Mouse (Mus musculus) embryonic fibroblast, embryonic 13.5 days (primary cell): Measurements from ENCODE around the gene Trim46. TPM values are rescaled to one million over a fixed set of nuclear protein-coding genes. Genes with fewer than 3 reads are reported as not detected.

Experiments
- H3K27ac ChIP-seq: 2 replicates; pipeline ENCODE4 v1.5.1; 2012; ENCODE audit warnings: low read length, control low read depth, inconsistent platforms; ENCODE audit not compliant: insufficient read depth
- H3K4me1 ChIP-seq: 2 replicates; pipeline ENCODE4 v1.6.1; 2011; ENCODE audit warnings: low read length; ENCODE audit not compliant: control insufficient read depth, insufficient read depth
- H3K4me3 ChIP-seq: 2 replicates; pipeline ENCODE4 v1.5.1; 2011; ENCODE audit warnings: mild to moderate bottlenecking, control low read depth, low read length; ENCODE audit not compliant: insufficient read depth
- CTCF ChIP-seq: IDR thresholded peaks from 2 replicates; pipeline ENCODE4 v1.5.1; 2011; ENCODE audit warnings: mild to moderate bottlenecking, control low read depth, low read length, moderate library complexity, borderline replicate concordance; ENCODE audit not compliant: insufficient read depth
- POLR2A ChIP-seq: IDR thresholded peaks from 2 replicates; pipeline ENCODE4 v1.6.1; 2011; ENCODE audit warnings: low read depth, mild to moderate bottlenecking, control low read depth, low read length, moderate library complexity
- polyA plus RNA-seq: library from polyadenylated mRNA; stranded (reverse); fragments of >200 nt; gene quantifications from 2 replicates; pipeline ENCODE4 v1.2.4, GENCODE M21; 2011; ENCODE audit warnings: low read depth; ENCODE audit not compliant: missing spikeins, insufficient read length

Gene Trim46
- polyA plus RNA-seq, 1 experiment, result 24.2 TPM

GRCm38 (mm10) chr3:89190436-89190835 is 55.7 kb downstream of the Trim46 start:
- Histone ChIP-seq H3K4me3 (no peak overlapping the region), H3K4me1 (no peaks in the 10 kb centered on the region), H3K27ac (no peak overlapping the region)
- no peak for TF ChIP-seq CTCF
- no peak for TF ChIP-seq POLR2A

GRCm38 (mm10) chr3:89188478-89188875 is 57.6 kb downstream of the Trim46 start:
- TF ChIP-seq CTCF (no peak), POLR2A (no peak)
- Histone ChIP-seq H3K4me3 (no peak overlapping the region), H3K4me1 (0 out of 2 replicates have a peak, but pooled peaks cover 3% of the 10 kb centered on the region), H3K27ac (no peak overlapping the region)

- TF ChIP-seq POLR2A (no peak), CTCF (no peak)
- H3K4me3 ChIP-seq, result no peak overlapping the region
- no peak overlapping the region for H3K27ac ChIP-seq
- H3K4me1 ChIP-seq, result 0 out of 2 replicates have a peak, but pooled peaks cover 3% of the 10 kb centered on the region
Observed at GRCm38 (mm10) chr3:89187690-89188477, 58.2 kb downstream of the Trim46 start.

- H3K27ac ChIP-seq, result no peak overlapping the region
- no peak for TF ChIP-seq POLR2A
- no peak for TF ChIP-seq CTCF
- 0 out of 2 replicates have a peak, but pooled peaks cover 3% of the 10 kb centered on the region for H3K4me1 ChIP-seq
- no peak overlapping the region for H3K4me3 ChIP-seq
Observed at GRCm38 (mm10) chr3:89187197-89187596, 58.9 kb downstream of the Trim46 start.

Other genes with a start within 250 kb of the Trim46 start
- 15.4 and 17.8 TPM in 2 replicates for gene Rusc1, start 153.0 kb downstream of the Trim46 start, polyA plus RNA-seq
- gene Gm43738, start 145.2 kb downstream of the Trim46 start, polyA plus RNA-seq, result not detected in 2 replicates
- gene Fdps, start 144.3 kb downstream of the Trim46 start, polyA plus RNA-seq, result 145 and 176 TPM in 2 replicates
- gene Pklr, start 110.2 kb downstream of the Trim46 start, polyA plus RNA-seq, result not detected in 2 replicates
- gene Hcn3, start 86.1 kb downstream of the Trim46 start, polyA plus RNA-seq, result 0.32 and 1.0 TPM in 2 replicates
- 45.3 and 57.5 TPM in 2 replicates for gene Clk2, start 81.5 kb downstream of the Trim46 start, polyA plus RNA-seq
- gene Scamp3, start 68.8 kb downstream of the Trim46 start, polyA plus RNA-seq, result 75.7 and 91.2 TPM in 2 replicates
- 46.9 and 49.5 TPM in 2 replicates for gene Fam189b, start 63.2 kb downstream of the Trim46 start, polyA plus RNA-seq
- gene Gba, start 43.4 kb downstream of the Trim46 start, polyA plus RNA-seq, result 86.8 and 103 TPM in 2 replicates
- gene Thbs3, start 31.1 kb downstream of the Trim46 start, polyA plus RNA-seq, result 60.8 and 83.1 TPM in 2 replicates
- 96.9 and 98.6 TPM in 2 replicates for gene Mtx1, start 19.2 kb downstream of the Trim46 start, polyA plus RNA-seq
- gene Muc1, start 17.3 kb downstream of the Trim46 start, polyA plus RNA-seq, result 1.1 and 2.5 TPM in 2 replicates
- gene Krtcap2, start 343 bp downstream of the Trim46 start, polyA plus RNA-seq, result 265 and 289 TPM in 2 replicates
- 47.2 and 51.3 TPM in 2 replicates for gene Dpm3, start 13.0 kb upstream of the Trim46 start, polyA plus RNA-seq
- 91.5 and 103 TPM in 2 replicates for gene Slc50a1, start 24.3 kb upstream of the Trim46 start, polyA plus RNA-seq
- 4.1 and 7.1 TPM in 2 replicates for gene Efna1, start 34.8 kb upstream of the Trim46 start, polyA plus RNA-seq
- 7.1 and 8.7 TPM in 2 replicates for gene Efna3, start 76.7 kb upstream of the Trim46 start, polyA plus RNA-seq
- gene Efna4, start 91.7 kb upstream of the Trim46 start, polyA plus RNA-seq, result 11.2 and 11.4 TPM in 2 replicates
- gene Adam15, start 103.7 kb upstream of the Trim46 start, polyA plus RNA-seq, result 112 and 136 TPM in 2 replicates
- not detected in 2 replicates for gene Dcst2, start 115.7 kb upstream of the Trim46 start, polyA plus RNA-seq
- not detected in 2 replicates for gene Dcst1, start 118.9 kb upstream of the Trim46 start, polyA plus RNA-seq
- gene Zbtb7b, start 148.5 kb upstream of the Trim46 start, polyA plus RNA-seq, result 46.9 and 56.0 TPM in 2 replicates
- gene Lenep, start 156.5 kb upstream of the Trim46 start, polyA plus RNA-seq, result not detected in 2 replicates
- 10.9 and 11.2 TPM in 2 replicates for gene Flad1, start 165.6 kb upstream of the Trim46 start, polyA plus RNA-seq
- 142 and 174 TPM in 2 replicates for gene Cks1b, start 172.1 kb upstream of the Trim46 start, polyA plus RNA-seq
- gene Shc1, start 172.1 kb upstream of the Trim46 start, polyA plus RNA-seq, result 224 and 227 TPM in 2 replicates
- gene Pygo2, start 183.9 kb upstream of the Trim46 start, polyA plus RNA-seq, result 42.4 and 45.2 TPM in 2 replicates
- gene Pbxip1, start 190.4 kb upstream of the Trim46 start, polyA plus RNA-seq, result 90.9 and 91.6 TPM in 2 replicates
- 16.3 and 21.0 TPM in 2 replicates for gene Pmvk, start 208.2 kb upstream of the Trim46 start, polyA plus RNA-seq